20 mouse cellular contexts compared by ENCODE assay signal in the genomic region with DNA sequence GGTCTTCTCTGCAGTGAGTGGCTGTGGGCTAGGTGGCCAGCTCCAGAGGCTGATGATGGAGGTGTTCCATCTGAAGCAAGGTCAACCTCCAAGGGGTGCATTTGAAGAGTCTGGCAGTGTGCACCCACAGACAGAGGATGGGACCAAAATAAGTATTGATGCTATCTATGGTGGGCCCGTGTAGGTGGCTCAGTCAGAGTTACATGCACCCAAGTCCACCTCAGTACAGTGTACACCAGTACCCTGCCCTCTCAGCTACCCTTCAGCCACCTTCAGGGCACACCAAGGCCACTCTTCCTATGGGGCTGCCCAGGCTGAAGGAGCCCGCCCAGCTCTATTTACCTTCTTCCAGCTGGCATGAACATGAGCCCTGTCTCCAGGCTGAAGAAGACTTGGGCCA. TPM values are rescaled to one million over a fixed set of nuclear protein-coding genes. Genes with fewer than 3 reads are reported as not detected.
DNase-seq lines count a peak whose midpoint lies in the region; ATAC-seq lines count a peak whose summit lies in the region.
"Had no signal": no experiment of that assay in that cellular context is flagged by ENCODE, and none has a peak within 500 bp of the region (broad histone marks: within the 10 kb centered on the region; RNA-seq: fewer than 3 reads in every experiment).

No protein-coding gene starts in this region.

- H3K4me1 ChIP-seq in heart, embryonic 10.5 days = no peaks in the 10 kb centered on the region
- no peaks in the 10 kb centered on the region for H3K4me1 ChIP-seq in midbrain, embryonic 11.5 days (ENCODE audit: control insufficient read depth, insufficient read depth, low read length)
- no peaks in the 10 kb centered on the region for H3K4me1 ChIP-seq in midbrain, embryonic 16.5 days (ENCODE audit: control insufficient read depth, insufficient read depth, low read length)

- DNase-seq in heart, embryonic 10.5 days (ENCODE audit: low spot score) = peak; percentile 63
- no peak for DNase-seq in heart, adult 9 months (ENCODE audit: low spot score in 2 of 2)
- peak; percentile 69 for DNase-seq in midbrain, embryonic 11.5 days (ENCODE audit: low spot score, missing footprints)
- DNase-seq: adrenal gland, adult 2 months; adrenal gland, adult 8-10 months; adrenal gland, postnatal 10 days; adrenal gland, postnatal 14 days; adrenal gland, postnatal 25 days; adrenal gland, postnatal 36 days; B cell, adult 2 months; cerebellum, adult 11 months; cerebellum, adult 11-12 months; cerebellum, adult 18-20 months had no signal

- ATAC-seq in midbrain, embryonic 11.5 days (ENCODE audit: low FRiP score) = no peak
- ATAC-seq in midbrain, embryonic 16.5 days = no peak
- ATAC-seq: activated CD4-positive, CD25-positive, alpha-beta regulatory T cell, adult 4 months; CD4-positive, CD25-positive, alpha-beta regulatory T cell, adult 4 months; Patski had no signal

- no peaks in the 10 kb centered on the region for H3K9me3 ChIP-seq in heart, embryonic 10.5 days
- no peaks in the 10 kb centered on the region; the same call in 1 of the 2 replicates for H3K9me3 ChIP-seq in midbrain, embryonic 11.5 days (ENCODE audit: control insufficient read depth, low read length)
- H3K9me3 ChIP-seq in midbrain, embryonic 16.5 days (replicated peaks; ENCODE audit: control insufficient read depth, low read length, poor library complexity, severe bottlenecking) = no peaks in the 10 kb centered on the region
- H3K9me3 ChIP-seq: G1E had no signal

- WGBS in heart, embryonic 10.5 days = 90% methylated on average over 2 of the region's 2 CpGs
- 84% methylated on average over 2 of the region's 2 CpGs for WGBS in midbrain, embryonic 11.5 days
- WGBS in midbrain, embryonic 16.5 days = 86% methylated on average over 2 of the region's 2 CpGs

- H3K27me3 ChIP-seq in heart, embryonic 10.5 days (ENCODE audit: insufficient read depth, poor library complexity, severe bottlenecking) = no peaks in the 10 kb centered on the region
- no peaks in the 10 kb centered on the region for H3K27me3 ChIP-seq in midbrain, embryonic 11.5 days (ENCODE audit: control insufficient read depth, insufficient read depth, low read length)
- no peaks in the 10 kb centered on the region for H3K27me3 ChIP-seq in midbrain, embryonic 16.5 days (ENCODE audit: control insufficient read depth, insufficient read depth, low read depth, low read length)
- H3K27me3 ChIP-seq: CH12.LX had no signal

- no peak overlapping the region for H3K4me3 ChIP-seq in heart, embryonic 10.5 days
- no peak overlapping the region for H3K4me3 ChIP-seq in midbrain, embryonic 11.5 days (ENCODE audit: low read depth, low read length)
- H3K4me3 ChIP-seq in midbrain, embryonic 16.5 days (ENCODE audit: low read depth, low read length) = no peak overlapping the region

- H3K27ac ChIP-seq in heart, embryonic 10.5 days = no peak overlapping the region
- H3K27ac ChIP-seq in midbrain, embryonic 11.5 days (ENCODE audit: low read depth, low read length) = no peak overlapping the region
- H3K27ac ChIP-seq in midbrain, embryonic 16.5 days (ENCODE audit: low read length) = no peak overlapping the region

- H3K9ac ChIP-seq in midbrain, embryonic 11.5 days (ENCODE audit: low read length) = no peak overlapping the region
- no peak overlapping the region for H3K9ac ChIP-seq in midbrain, embryonic 16.5 days (ENCODE audit: low read depth, low read length)

- no peak overlapping the region for H3K4me2 ChIP-seq in midbrain, embryonic 11.5 days
- H3K4me2 ChIP-seq in midbrain, embryonic 16.5 days (ENCODE audit: low read length) = no peak overlapping the region

- H3K36me3 ChIP-seq in heart, embryonic 10.5 days = no peaks in the 10 kb centered on the region
- no peaks in the 10 kb centered on the region for H3K36me3 ChIP-seq in midbrain, embryonic 11.5 days (ENCODE audit: control insufficient read depth, insufficient read depth, low read length)
- H3K36me3 ChIP-seq in midbrain, embryonic 16.5 days (ENCODE audit: control insufficient read depth, insufficient read depth, low read length) = peaks cover 5% of the 10 kb centered on the region; the same call in 1 of the 2 replicates
- H3K36me3 ChIP-seq: G1E had no signal

RNA-seq across cellular contexts. Expression of gene Rnf130, which starts 55.5 kb away (rescaled TPM):
- polyA plus RNA-seq in heart, embryonic 10.5 days (2016; fragmentation: Nextera tagmentation; extraction: Ambion mirVana) = 27.1 and 31.6 TPM in 2 replicates
- polyA plus RNA-seq in midbrain, embryonic 11.5 days (2014; fragmentation: Nextera tagmentation; extraction: Ambion mirVana) = 90.9 and 91.0 TPM in 2 replicates
- 51.4 and 60.4 TPM in 2 replicates for polyA plus RNA-seq in midbrain, embryonic 16.5 days (2015; fragmentation: Nextera tagmentation; extraction: Ambion mirVana)
- polyA plus RNA-seq: C2C12 had no signal

Comparison
In these comparisons a context has a peak if more than half of its experiments do, and no peak if none do; other contexts are left out.
1. DNase-seq: peak in heart, embryonic 10.5 days (single experiment) and midbrain, embryonic 11.5 days (single experiment); none in heart, adult 9 months (0 of 2).